Mouse (Mus musculus) left cerebral cortex, adult 9 months (tissue): ENCODE data around the gene Fnbp4.
A peak's percentile ranks its signal among the peaks of the same experiment; 100 is the strongest.

ENCODE experiments used
- DNase-seq, 2 experiments: peaks; one replicate each; pipeline ENCODE4 v3.0.0; 2022; ENCODE audit warnings: low spot score in 2 of 2

The Fnbp4 gene

GRCm38 (mm10) chr2:90745053-90745678, at the start of gene Fnbp4:
TSS of gene Fnbp4 (plus strand) at chr2:90745370.
- DNase-seq, result peak; percentile 98 to 99

DNA sequence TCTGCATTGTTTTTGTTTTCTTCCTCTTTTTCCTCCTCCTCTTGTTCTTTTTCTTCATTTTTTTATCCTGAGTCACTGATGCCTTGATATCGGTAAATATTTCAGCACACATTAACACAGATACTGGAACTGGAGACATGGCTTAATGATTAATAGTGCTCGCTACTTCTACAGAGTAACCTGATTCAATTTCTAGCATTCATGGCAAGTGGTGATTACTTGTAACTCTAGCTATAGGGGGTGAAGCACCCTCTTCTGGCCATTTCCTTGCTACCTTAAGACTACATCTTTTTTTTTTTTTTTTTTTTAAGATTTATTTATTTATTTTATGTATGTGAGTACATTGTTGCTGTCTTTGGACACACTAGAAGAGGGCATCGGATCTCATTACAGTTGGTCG, 44.2 kb upstream of the Fnbp4 start:
- DNase-seq, result no peak

DNA sequence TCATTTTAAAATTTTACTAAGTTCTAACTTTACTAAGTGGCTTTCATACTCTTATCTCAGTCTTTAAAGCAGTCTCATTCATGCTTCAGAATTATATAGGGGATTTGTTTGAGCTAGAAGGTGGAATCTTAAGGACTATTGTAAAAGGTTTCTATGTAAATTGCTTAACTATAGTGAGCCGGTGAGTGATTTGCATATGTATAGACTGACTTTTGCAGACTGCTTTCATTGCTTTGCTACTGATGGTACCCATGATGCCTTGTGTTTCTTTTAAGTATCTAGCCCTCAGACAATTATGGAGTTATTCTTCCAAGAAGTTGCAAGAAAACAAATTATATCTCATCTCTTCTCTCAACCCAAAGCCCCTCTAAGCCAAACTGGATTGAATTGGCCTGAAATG, 36.6 kb upstream of the Fnbp4 start:
- no peak for DNase-seq

GRCm38 (mm10) chr2:90715555-90716092, 29.5 kb upstream of the Fnbp4 start:
- no peak for DNase-seq

- DNase-seq, result no peak
Measured at GRCm38 (mm10) chr2:90717366-90717765, 27.8 kb upstream of the Fnbp4 start.

DNA sequence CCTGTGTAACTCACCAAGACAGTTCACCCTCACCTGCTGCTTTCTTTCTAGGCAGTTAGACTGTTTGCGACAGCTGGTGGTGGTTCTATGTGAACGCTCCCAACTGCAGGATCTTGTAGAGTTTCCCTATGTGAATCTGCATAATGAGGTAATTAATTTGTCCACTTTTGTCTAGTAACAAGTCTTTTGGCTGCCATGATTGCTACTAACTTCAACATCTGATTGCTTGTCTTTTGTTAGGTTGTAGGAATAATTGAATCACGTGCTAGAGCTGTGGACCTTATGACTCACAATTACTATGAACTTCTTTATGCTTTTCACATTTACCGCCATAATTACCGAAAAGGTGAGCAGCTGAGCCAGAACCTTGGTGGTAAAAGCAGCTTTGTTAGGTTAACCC, 27.2 kb upstream of the Fnbp4 start:
- DNase-seq, result no peak

DNA sequence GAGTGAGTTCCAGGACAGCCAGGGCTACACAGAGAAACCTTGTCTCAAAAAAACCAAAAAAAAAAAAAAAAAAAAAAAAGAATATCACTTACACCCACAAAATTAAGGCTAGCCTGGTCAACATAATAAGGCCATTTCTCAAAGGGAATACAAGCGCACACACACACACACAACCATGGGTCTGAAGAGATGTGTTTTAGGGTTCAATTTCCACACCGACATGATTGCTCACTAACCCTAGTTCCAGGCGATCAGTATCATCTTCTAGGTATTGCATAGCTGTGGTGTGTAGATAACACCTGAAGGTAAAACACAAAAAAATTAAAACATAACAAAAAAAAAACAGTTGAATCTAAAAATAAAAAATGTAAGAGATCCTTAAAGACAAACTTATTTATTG, 18.4 kb upstream of the Fnbp4 start:
- no peak for DNase-seq

GRCm38 (mm10) chr2:90735326-90735725, 9.8 kb upstream of the Fnbp4 start:
- no peak for DNase-seq

- DNase-seq, result no peak
Measured at GRCm38 (mm10) chr2:90738801-90739200, 6.4 kb upstream of the Fnbp4 start.

- DNase-seq, result no peak
Measured at GRCm38 (mm10) chr2:90739327-90739726, 5.8 kb upstream of the Fnbp4 start.

GRCm38 (mm10) chr2:90739921-90740320, 5.2 kb upstream of the Fnbp4 start:
- DNase-seq, result no peak

GRCm38 (mm10) chr2:90744285-90745052, 701 bp upstream of the Fnbp4 start:
- peak in 1 of 2 experiments; percentile 8 for DNase-seq

DNA sequence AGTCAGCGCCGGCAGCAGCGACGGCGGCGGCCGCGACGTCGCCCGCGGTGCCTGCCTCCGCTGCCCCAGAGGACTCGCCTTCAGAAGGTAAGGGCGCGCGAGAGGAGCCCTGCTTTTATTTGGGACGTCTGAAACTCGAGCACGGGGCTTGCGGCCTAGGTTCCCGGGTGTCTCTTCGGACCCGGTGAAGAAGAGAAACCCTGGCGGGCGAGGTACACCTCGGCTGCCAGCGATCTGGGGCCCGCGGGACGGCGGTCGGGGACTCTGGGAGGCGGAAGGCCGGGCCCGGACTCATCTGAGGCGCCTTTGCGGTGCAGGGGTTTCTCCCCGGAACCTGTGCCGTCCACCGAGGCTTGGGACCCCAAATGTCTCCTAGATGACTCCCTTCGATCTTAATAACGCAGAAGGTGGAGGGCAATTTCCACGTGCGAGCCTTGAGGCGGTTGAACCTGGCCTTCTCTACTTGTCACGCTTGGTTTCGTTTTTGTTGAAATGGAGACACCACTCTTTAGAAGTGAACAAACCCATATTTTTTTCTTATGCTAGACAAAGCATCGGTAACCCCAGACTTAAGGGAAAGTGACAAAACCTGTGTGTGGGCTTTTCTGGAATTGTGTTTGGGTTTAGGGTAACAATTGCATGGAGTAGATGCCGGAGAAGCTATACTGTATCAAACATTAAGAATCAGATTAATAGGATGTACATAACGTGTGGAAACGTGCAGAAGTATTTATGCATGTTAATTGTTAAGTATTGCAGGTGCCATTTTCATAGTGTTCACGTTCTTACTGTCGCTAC, 769 bp downstream of the Fnbp4 start:
- no peak for DNase-seq

GRCm38 (mm10) chr2:90746538-90746865, 1.3 kb downstream of the Fnbp4 start:
- DNase-seq, result no peak

DNA sequence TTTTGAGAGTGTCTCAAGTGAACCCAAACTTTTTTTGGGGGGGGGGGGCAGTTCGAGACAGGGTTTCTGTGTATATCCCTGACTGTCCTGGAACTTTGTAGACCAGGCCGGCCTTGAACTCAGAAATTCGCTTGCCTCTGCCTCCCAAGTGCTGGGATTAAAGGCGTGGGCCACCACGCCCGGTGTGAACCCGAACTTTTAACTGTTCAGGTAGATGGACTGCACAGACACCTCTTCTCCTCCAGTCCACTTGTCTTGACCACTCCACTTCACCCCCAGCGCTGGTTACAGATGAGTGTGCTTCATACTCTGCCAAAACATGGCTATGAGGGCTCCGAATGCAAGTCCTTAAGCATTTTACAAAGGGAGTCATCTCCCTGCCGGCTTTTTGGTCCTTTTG, 2.0 kb downstream of the Fnbp4 start:
- DNase-seq, result no peak

DNA sequence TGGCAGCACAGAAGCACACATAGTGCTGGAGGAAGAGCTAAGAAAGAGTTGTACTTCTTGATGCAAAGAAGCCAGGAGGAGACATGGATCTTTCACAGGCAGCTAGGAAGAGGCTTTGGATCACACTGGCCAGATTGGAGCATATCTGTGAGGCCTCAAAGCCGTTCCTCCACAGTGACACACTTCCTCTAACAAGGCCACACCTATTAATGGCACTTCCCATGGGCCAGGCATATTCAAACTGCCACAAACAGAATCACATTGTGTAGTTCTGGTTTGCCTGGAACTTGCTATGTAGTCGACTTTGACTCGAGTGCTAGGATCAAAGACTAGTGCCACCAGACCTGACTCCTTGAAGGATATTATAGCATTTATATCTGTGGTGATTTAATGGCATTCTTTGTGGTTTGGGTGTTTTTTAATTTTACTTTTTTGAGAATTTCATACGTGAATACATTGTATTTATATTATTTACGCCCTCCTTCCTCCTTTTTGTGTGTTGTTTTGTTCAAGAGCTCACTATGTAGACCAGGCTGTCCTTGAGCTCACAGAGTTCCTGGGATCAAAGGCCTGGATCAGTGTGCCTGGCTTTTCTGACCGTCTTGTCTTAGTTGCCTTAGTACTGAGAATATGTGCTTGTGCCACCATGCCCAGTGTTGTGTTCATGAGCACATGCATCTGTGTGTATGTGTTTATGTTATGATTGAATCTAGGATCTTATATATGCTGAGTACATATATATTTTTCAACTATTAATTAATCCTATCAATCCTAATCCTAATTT, 4.7 kb downstream of the Fnbp4 start:
- no peak for DNase-seq

GRCm38 (mm10) chr2:90753565-90753964, 8.4 kb downstream of the Fnbp4 start:
- DNase-seq, result no peak

- no peak for DNase-seq
Measured at GRCm38 (mm10) chr2:90754188-90754587, 9.0 kb downstream of the Fnbp4 start.

- no peak for DNase-seq
Measured at GRCm38 (mm10) chr2:90765123-90765522, 20.0 kb downstream of the Fnbp4 start.

DNA sequence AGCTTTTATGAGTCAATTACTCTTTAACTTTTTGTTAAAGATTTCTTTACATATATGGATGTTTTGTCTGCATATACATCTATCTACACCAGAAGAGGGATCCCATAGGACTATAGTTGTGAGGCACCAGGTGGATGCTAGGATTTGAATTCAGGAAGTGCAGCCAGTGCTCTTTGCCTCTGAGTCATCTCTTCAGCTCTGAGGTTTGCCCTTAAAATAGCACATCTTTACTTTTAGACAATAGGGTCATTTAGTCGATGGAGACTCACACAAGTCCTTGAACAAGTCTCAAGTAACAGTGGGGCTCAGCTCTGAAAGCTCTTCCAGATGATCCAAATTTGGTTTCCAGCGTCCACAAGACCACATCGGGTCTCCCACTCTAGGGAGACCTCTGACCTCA, 36.2 kb downstream of the Fnbp4 start:
- no peak for DNase-seq

GRCm38 (mm10) chr2:90781938-90782337, 36.8 kb downstream of the Fnbp4 start:
- no peak for DNase-seq

DNA sequence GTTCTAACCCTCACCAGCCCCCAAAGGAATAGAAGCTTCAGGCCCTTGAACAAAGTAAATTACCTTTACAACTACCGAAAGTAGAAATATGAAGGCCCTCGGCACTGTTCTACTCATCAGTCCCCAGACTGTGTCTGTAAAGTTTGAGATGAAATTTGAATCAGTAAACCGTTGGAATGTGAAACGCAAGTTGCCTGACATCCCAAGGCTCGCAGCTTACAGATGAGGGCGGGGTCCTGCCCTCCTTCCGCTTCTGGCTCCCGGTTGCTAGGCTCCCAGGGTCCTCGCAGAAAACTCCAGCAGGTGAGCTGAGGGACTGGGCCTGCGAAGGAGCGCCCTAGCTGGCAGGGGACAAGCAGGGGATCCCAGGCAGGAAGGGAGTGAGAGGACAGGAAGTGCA, 37.3 kb downstream of the Fnbp4 start, which contains the start of gene Agbl2:
Gene Agbl2, plus strand, starts transcription at position 270 of the 400 bp plus-strand sequence.
- DNase-seq, result no peak
